Mouse (Mus musculus): Measurements from ENCODE around the gene Ctsll3. TPM values are rescaled to one million over a fixed set of nuclear protein-coding genes. Genes with fewer than 3 reads are reported as not detected.
A peak's percentile ranks its signal among the peaks of the same experiment; 100 is the strongest.

Ctsll3 gene
- polyA plus RNA-seq, 1 experiment from 2014 or later, result not detected

DNA sequence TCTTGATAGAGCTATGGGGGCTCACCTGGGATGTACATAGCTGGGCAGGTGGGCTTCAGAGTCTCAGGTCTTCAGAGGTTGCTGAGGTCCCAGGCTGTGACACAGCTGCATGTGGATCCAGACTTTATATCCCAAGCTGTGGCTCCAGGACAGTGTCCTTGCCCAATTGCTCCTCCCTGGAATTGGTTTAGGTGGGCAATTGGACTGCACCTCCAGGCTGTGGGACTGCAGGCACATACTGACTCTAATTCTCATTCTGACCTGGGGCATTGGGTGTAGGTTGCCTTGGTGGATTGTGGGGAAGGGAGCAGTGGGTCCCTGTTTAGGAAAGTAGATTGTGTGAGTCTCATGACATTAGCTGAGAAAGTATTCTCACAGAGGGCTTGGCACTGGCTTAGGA, 16.4 kb downstream of the Ctsll3 start, which contains the start of gene BC051665:
Gene BC051665, minus strand, starts transcription at position 101 of the 400 bp plus-strand sequence.
- no peaks in the 10 kb centered on the region for H3K4me1 ChIP-seq (replicated peaks)
- H3K9me3 ChIP-seq, result no peaks in the 10 kb centered on the region
- ATAC-seq, result no peak
- no peak within 1 kb of the TSS for H3K4me3 ChIP-seq (replicated peaks)
- no peaks in the 10 kb centered on the region for H3K36me3 ChIP-seq
- no peaks in the 10 kb centered on the region for H3K27me3 ChIP-seq
- no peak within 1 kb of the TSS for H3K4me2 ChIP-seq (replicated peaks)
- H3K27ac ChIP-seq, result no peak within 1 kb of the TSS
- H3K9ac ChIP-seq (replicated peaks), result no peak within 1 kb of the TSS

DNA sequence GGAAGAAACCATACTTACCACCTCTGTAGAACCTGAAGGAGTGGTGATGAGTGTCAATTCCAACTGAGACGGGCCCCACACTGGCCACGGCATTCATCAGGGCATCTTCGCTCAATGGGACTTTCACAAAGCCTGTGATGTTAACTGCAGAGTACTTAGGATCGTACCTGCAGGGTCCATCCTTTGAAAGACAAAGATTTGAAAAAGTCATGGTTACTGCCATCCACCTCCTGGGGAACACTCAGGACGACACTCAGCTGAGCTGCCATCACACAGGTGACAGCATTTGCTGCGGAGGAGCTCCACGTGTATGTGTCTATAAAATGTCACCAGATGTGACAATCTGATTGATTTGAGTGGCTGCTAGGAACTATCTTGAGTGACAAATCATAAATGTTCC, 19.3 kb downstream of the Ctsll3 start:
- Histone ChIP-seq H3K9ac (replicated peaks) (no peak overlapping the region), H3K9me3 (no peaks in the 10 kb centered on the region), H3K4me1 (replicated peaks) (no peaks in the 10 kb centered on the region), H3K27ac (no peak overlapping the region), H3K27me3 (no peaks in the 10 kb centered on the region), H3K4me3 (replicated peaks) (no peak overlapping the region), H3K36me3 (no peaks in the 10 kb centered on the region), H3K4me2 (replicated peaks) (no peak overlapping the region)
- WGBS, result 86% methylated on average over 7 of the region's 7 CpGs
- no peak for ATAC-seq

- Histone ChIP-seq H3K4me3 (replicated peaks) (no peak overlapping the region), H3K27me3 (no peaks in the 10 kb centered on the region)
- no peak for ATAC-seq
Measured at GRCm38 (mm10) chr13:60780534-60780933, 22.1 kb downstream of the Ctsll3 start.

GRCm38 (mm10) chr13:60761161-60761560, 41.5 kb downstream of the Ctsll3 start:
- H3K4me2 ChIP-seq (replicated peaks), result no peak overlapping the region
- no peaks in the 10 kb centered on the region for H3K4me1 ChIP-seq (replicated peaks)
- H3K27me3 ChIP-seq, result no peaks in the 10 kb centered on the region
- H3K27ac ChIP-seq, result no peak overlapping the region
- peaks cover 57% of the 10 kb centered on the region for H3K36me3 ChIP-seq
- no peak overlapping the region for H3K4me3 ChIP-seq (replicated peaks)
- H3K9ac ChIP-seq (replicated peaks), result no peak overlapping the region
- 95% methylated on average over 17 of the region's 17 CpGs for WGBS
- 0 out of 2 replicates have a peak, but pooled peaks have one; percentile 3 for ATAC-seq
- H3K9me3 ChIP-seq, result no peaks in the 10 kb centered on the region

More at GRCm38 (mm10) chr13:60780534-60780933, 22.1 kb downstream of the Ctsll3 start:
- Histone ChIP-seq H3K4me1 (replicated peaks) (no peaks in the 10 kb centered on the region), H3K27ac (no peak overlapping the region), H3K4me2 (replicated peaks) (no peak overlapping the region), H3K9ac (replicated peaks) (no peak overlapping the region), H3K36me3 (no peaks in the 10 kb centered on the region), H3K9me3 (no peaks in the 10 kb centered on the region)
- 86% methylated on average over 3 of the region's 3 CpGs for WGBS

DNA sequence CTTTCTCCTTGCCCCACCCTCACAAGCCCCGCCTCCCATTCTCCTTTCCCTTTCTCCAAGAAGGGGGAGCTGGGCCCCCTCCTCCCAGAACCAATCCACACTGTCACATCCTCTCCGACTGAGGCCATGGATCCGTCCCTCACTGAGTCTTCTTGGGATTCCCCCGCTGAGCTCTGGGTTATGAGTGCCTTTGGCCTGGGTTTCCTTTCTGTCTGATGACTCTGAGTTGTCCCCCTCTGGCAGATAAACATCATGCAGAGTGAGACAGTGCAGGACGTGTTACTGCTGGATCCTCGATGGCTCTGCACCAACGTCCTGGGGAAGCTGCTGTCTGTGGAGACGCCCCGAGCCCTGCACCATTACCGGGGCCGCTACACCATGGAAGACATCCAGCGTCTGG, 42.3 kb downstream of the Ctsll3 start:
- Histone ChIP-seq H3K27me3 (no peaks in the 10 kb centered on the region), H3K9ac (replicated peaks) (no peak overlapping the region), H3K9me3 (no peaks in the 10 kb centered on the region), H3K27ac (no peak overlapping the region), H3K4me2 (replicated peaks) (no peak overlapping the region), H3K4me1 (replicated peaks) (no peaks in the 10 kb centered on the region), H3K36me3 (peaks cover 62% of the 10 kb centered on the region), H3K4me3 (replicated peaks) (no peak overlapping the region)
- ATAC-seq, result 0 out of 2 replicates have a peak, but pooled peaks have one; percentile 12
- 96% methylated on average over 12 of the region's 12 CpGs for WGBS

GRCm38 (mm10) chr13:60759136-60759535, 43.5 kb downstream of the Ctsll3 start:
- 47% methylated on average over 6 of the region's 6 CpGs for WGBS
- H3K4me3 ChIP-seq (replicated peaks), result no peak overlapping the region
- peaks cover 67% of the 10 kb centered on the region for H3K36me3 ChIP-seq
- H3K9ac ChIP-seq (replicated peaks), result no peak overlapping the region
- no peak for ATAC-seq
- H3K27ac ChIP-seq, result no peak overlapping the region
- no peak overlapping the region for H3K4me2 ChIP-seq (replicated peaks)
- no peaks in the 10 kb centered on the region for H3K27me3 ChIP-seq
- H3K4me1 ChIP-seq (replicated peaks), result no peaks in the 10 kb centered on the region
- H3K9me3 ChIP-seq, result no peaks in the 10 kb centered on the region

- WGBS, result 91% methylated on average over 13 of the region's 13 CpGs
- Histone ChIP-seq H3K4me3 (replicated peaks) (no peak overlapping the region), H3K27me3 (no peaks in the 10 kb centered on the region), H3K9me3 (no peaks in the 10 kb centered on the region), H3K4me2 (replicated peaks) (no peak overlapping the region), H3K36me3 (peaks cover 72% of the 10 kb centered on the region), H3K27ac (no peak overlapping the region), H3K9ac (replicated peaks) (no peak overlapping the region), H3K4me1 (replicated peaks) (no peaks in the 10 kb centered on the region)
- no peak for ATAC-seq
Measured at GRCm38 (mm10) chr13:60757292-60757691, 45.4 kb downstream of the Ctsll3 start.

DNA sequence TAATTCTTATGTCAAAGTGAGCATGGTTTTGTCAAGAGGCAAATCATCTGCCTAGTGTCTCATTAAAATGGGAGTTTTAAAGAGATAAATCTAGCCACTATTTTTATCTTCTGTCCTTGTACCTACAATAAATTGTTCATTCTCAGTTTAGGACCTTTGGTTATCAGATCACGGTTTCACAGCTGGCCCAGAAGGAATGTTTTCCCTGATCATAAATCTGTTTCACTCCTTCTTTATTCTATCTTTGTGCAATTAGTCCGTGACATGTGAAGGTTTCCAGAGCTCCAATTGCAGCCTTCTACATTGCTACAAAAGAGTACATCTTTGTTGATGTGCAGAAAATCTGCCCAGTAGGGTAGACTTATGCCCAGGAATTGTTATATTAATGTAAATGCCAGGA, 47.4 kb downstream of the Ctsll3 start:
- H3K9ac ChIP-seq (replicated peaks), result no peak overlapping the region

DNA sequence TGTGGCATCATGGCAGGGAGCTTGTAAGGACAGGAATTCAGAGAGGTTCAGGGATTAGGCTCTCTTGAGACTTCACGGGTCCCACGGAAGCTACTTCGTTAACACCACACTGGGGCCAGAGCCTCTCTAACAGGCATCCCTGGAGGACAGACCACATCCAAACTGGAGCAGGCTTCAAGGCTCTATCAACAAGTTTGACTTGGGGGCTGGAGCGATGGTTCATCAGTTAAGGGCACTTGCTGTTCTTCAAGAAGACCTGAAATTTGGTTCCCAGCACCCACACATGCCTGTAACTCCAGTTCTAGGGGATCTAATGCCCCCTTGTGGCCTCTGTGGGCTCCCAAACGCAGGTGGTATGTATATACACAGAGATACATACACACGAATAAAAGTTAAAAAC, 49.4 kb downstream of the Ctsll3 start:
- Histone ChIP-seq H3K4me2 (replicated peaks) (no peak overlapping the region), H3K27ac (no peak overlapping the region), H3K4me3 (replicated peaks) (no peak overlapping the region), H3K9me3 (no peaks in the 10 kb centered on the region), H3K9ac (replicated peaks) (no peak overlapping the region), H3K27me3 (no peaks in the 10 kb centered on the region), H3K4me1 (replicated peaks) (no peaks in the 10 kb centered on the region), H3K36me3 (peaks cover 85% of the 10 kb centered on the region)
- ATAC-seq, result no peak
- WGBS, result 97% methylated on average over 6 of the region's 6 CpGs

More for the DNA sequence above, 47.4 kb downstream of the Ctsll3 start:
- peaks cover 74% of the 10 kb centered on the region for H3K36me3 ChIP-seq
- WGBS, result 92% methylated on average over 2 of the region's 2 CpGs
- no peaks in the 10 kb centered on the region for H3K27me3 ChIP-seq
- H3K27ac ChIP-seq, result no peak overlapping the region
- no peak overlapping the region for H3K4me3 ChIP-seq (replicated peaks)
- H3K9me3 ChIP-seq, result no peaks in the 10 kb centered on the region
- H3K4me2 ChIP-seq (replicated peaks), result no peak overlapping the region
- no peak for ATAC-seq
- H3K4me1 ChIP-seq (replicated peaks), result no peaks in the 10 kb centered on the region

DNA sequence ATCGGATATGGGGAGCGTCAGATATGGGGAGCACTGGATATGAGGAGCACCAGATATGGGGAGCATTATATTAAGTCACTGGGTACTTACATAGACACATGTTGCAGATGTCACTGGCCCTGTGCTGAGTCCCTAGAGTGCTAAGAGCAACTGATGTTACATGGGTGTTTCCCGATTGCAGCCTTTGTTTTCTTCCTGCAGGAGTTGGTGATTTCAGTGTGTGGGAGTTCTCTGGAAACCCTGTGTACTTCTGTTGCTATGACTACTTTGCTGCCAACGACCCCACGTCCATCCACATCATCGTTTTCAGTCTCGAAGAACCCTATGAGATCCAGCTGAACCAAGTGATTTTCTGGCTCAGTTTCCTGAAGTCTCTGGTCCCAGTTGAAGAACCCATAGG, 51.7 kb downstream of the Ctsll3 start:
- no peak overlapping the region for H3K9ac ChIP-seq (replicated peaks)
- no peaks in the 10 kb centered on the region for H3K27me3 ChIP-seq
- WGBS, result 94% methylated on average over 7 of the region's 7 CpGs
- no peak overlapping the region for H3K4me3 ChIP-seq (replicated peaks)
- H3K36me3 ChIP-seq, result peaks cover 70% of the 10 kb centered on the region
- H3K27ac ChIP-seq, result no peak overlapping the region
- H3K4me1 ChIP-seq (replicated peaks), result no peaks in the 10 kb centered on the region
- H3K4me2 ChIP-seq (replicated peaks), result no peak overlapping the region
- no peaks in the 10 kb centered on the region for H3K9me3 ChIP-seq
- no peak for ATAC-seq

GRCm38 (mm10) chr13:60748556-60748955, 54.1 kb downstream of the Ctsll3 start:
- Histone ChIP-seq H3K4me1 (replicated peaks) (peaks cover 6% of the 10 kb centered on the region), H3K36me3 (peaks cover 60% of the 10 kb centered on the region), H3K4me2 (replicated peaks) (no peak overlapping the region), H3K9me3 (no peaks in the 10 kb centered on the region), H3K9ac (replicated peaks) (no peak overlapping the region), H3K4me3 (replicated peaks) (no peak overlapping the region), H3K27me3 (no peaks in the 10 kb centered on the region), H3K27ac (no peak overlapping the region)
- WGBS, result 89% methylated on average over 2 of the region's 2 CpGs
- no peak for ATAC-seq

All from midbrain, embryonic 13.5 days (tissue).